Mouse (Mus musculus) layer of hippocampus, postnatal 36 days (tissue): ENCODE measurements around the gene Gm13693. TPM values are rescaled to one million over a fixed set of nuclear protein-coding genes. Genes with fewer than 3 reads are reported as not detected.
"Not testable (repeated sequence)": the region's sequence is repeated elsewhere in the genome, so short reads cannot be mapped to it uniquely, and the experiment has no call there.

Experiments used
- DNase-seq, 2 experiments: peaks; one replicate each; pipeline ENCODE4 v3.0.0; 2022
- total RNA-seq, 2 experiments: library from RNA; stranded (reverse); gene quantifications; 2 replicates each; pipeline ENCODE4 v1.2.3; 2021

Gm13693 gene
- 1 to 10 TPM; 1.7 TPM for total RNA-seq

GRCm38 (mm10) chr2:83961203-83961602, at the start of gene Gm13693:
Gene Gm13693 (plus strand): TSS chr2:83961503.
- not testable (repeated sequence) for DNase-seq

DNA sequence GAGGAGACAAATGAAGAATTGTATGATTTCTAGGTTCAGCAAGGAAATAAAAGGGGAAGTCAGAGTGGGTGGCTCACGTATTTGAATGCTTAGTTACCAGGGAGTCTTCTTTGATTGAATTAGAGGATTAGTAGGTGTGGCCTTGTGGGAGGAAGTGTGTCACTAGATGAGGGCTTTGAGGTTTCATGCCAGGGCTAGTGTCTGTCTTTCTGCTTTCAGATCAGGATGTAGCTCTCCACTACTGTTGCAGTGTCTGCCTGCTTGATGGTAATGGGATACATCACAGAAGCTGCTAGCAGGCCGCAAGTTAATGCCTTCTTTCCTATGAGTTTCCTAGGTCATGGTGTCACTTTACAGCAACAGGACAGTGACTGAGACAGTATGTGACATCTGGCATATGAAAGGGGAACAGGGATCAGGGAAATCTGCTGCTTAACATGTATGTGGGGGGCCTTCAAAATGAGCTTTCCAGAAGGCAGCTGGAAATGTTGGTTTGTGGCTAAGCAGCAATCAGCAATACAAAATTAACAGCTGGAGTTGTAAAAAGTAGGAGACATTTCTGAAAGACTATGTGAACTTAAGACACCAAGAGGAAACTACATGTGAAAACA, 31.7 kb upstream of the Gm13693 start:
- DNase-seq, result no peak

- DNase-seq, result peak; percentile 82 to 89
Observed at GRCm38 (mm10) chr2:83940931-83941361, 20.4 kb upstream of the Gm13693 start, which contains the start of gene Zswim2. Gene Zswim2 (minus strand): TSS chr2:83941228.

- no peak for DNase-seq
Observed at GRCm38 (mm10) chr2:83941378-83941777, 19.9 kb upstream of the Gm13693 start.

DNA sequence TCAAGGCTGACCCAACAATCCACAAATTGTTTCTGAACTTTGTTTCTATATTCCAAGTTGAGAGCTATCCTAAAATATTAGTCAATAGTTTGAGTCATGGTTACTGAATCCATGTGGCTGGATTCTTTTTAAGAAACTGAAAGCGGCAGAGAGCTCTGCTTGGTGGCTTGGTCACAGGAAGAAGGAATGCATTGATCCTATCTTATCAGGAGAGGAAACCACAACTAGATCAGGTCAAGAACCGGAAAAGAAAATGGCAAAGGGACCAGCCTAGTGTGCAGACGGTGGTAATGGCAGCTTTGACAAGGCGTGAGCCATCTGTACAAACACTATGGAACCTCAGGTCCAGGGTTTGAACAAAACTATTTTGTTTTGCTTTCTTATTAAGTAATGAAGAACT, 19.5 kb upstream of the Gm13693 start:
- DNase-seq, result no peak

GRCm38 (mm10) chr2:83955393-83955792, 5.9 kb upstream of the Gm13693 start, which contains the start of gene Gm13698:
Gene Gm13698 (plus strand): TSS chr2:83955693.
- DNase-seq, result not testable (repeated sequence)

GRCm38 (mm10) chr2:83967013-83967412, 5.7 kb downstream of the Gm13693 start, which contains the start of gene Gm13695:
Gene Gm13695 (plus strand): TSS chr2:83967313.
- not testable (repeated sequence) for DNase-seq

DNA sequence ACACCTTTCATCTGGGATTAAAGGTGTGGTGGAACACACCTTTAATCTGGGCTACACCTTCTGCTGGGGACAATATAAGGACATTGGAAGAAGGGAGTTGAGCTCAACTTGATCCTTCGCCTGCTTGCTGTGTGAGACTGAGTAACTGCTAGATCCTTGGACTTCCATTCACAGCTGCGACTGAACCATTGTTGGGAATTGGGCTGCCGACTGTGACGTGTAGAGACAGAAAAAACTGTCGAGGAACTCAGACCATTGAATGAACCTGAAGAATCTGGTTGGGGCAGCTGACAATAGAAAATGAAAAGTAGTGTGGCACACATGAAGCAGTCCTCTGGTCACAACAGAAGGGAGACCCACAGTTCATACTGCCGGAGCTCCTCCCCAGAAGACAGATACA, 11.5 kb downstream of the Gm13693 start, which contains the start of gene Gm13696:
Gene Gm13696, plus strand, starts transcription at position 301 of the 400 bp plus-strand sequence.
- DNase-seq, result not testable (repeated sequence)

GRCm38 (mm10) chr2:83978633-83979032, 17.3 kb downstream of the Gm13693 start, which contains the start of gene Gm13694:
Gene Gm13694 (plus strand): TSS chr2:83978933.
- DNase-seq, result not testable (repeated sequence)

- DNase-seq, result not testable (repeated sequence)
Observed at GRCm38 (mm10) chr2:83984443-83984842, 23.1 kb downstream of the Gm13693 start, which contains the start of gene Gm13697. Gene Gm13697 (plus strand): TSS chr2:83984743.

GRCm38 (mm10) chr2:83990253-83990652, 28.9 kb downstream of the Gm13693 start, which contains the start of gene Gm13691:
Gene Gm13691 (plus strand): TSS chr2:83990553.
- not testable (repeated sequence) for DNase-seq

DNA sequence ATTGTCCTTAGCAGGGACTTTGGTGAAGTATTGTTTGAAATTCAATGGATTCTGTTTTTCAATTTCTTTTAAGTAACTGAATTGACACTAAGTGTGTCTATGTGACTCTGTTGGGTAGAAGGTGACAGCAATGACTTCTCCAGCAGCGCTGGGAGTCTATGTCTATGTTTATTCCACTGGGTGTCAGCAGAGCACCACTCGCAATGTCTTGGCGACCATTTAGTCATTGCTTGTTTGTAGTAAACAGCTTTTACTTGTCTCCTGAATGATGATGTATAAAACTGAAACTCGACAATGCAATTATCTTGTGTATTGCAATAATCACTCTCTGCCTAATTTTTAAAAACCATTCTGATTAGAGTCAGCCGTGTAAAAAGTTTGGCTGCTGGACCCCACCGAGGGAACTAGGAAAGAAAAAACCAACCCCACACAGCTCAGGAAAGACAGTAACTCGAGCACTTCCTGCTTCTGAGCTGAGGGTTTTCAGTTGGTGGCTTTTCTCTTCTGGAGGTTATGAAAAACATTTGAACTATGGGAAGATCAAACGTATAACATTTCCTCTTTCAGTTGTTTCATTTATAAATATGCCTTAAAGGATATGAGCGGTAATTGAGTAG, 32.4 kb downstream of the Gm13693 start:
- DNase-seq, result not testable (repeated sequence)

GRCm38 (mm10) chr2:83994526-83994925, 33.2 kb downstream of the Gm13693 start:
- not testable (repeated sequence) for DNase-seq

DNA sequence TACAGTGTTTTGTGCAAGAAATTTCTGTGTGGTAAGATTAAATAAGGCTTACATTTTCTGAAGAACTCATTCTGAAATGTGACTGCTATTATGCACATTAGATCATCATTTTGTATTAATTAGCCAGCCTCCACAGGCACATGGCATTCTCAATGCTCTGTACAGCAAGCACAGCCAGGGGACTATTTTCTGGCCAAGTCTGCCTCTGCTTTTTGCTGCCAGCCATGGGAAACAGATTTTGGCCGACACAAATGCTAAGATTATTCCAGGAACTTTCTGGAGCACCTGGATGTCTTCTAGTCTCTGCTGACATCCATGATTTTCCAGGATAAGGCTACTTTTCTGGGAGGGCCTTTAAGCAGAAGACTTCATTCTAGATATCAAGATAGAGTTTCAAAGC, 47.6 kb downstream of the Gm13693 start:
- DNase-seq, result peak; percentile 60 to 65

GRCm38 (mm10) chr2:84009818-84010217, 48.5 kb downstream of the Gm13693 start:
- no peak for DNase-seq

Other genes with a start within 250 kb of the Gm13693 start
- gene Itgav, start 237.1 kb upstream of the Gm13693 start, total RNA-seq, result 10 to 100 TPM; 58.6 to 60.5 TPM
- 100 to 1,000 TPM; 191 to 210 TPM for gene Fam171b, start 148.9 kb upstream of the Gm13693 start, total RNA-seq
- under 1 TPM in 1 of 2 experiments, not detected in 1; 0.27 TPM for gene Zswim2, start 20.3 kb upstream of the Gm13693 start, total RNA-seq
- gene Gm13698, start 5.8 kb upstream of the Gm13693 start, total RNA-seq, result 1 to 10 TPM; 1.7 TPM
- 1 to 10 TPM in 1 of 2 experiments, not detected in 1; 1.7 TPM for gene Gm13695, start 5.8 kb downstream of the Gm13693 start, total RNA-seq
- 1 to 10 TPM; 1.7 TPM for gene Gm13696, start 11.6 kb downstream of the Gm13693 start, total RNA-seq
- 1 to 10 TPM; 1.7 TPM for gene Gm13694, start 17.4 kb downstream of the Gm13693 start, total RNA-seq
- gene Gm13697, start 23.2 kb downstream of the Gm13693 start, total RNA-seq, result 1 to 10 TPM; 1.7 TPM
- 1 to 10 TPM; 1.7 TPM for gene Gm13691, start 29.1 kb downstream of the Gm13693 start, total RNA-seq